Mouse (Mus musculus) embryonic facial prominence, embryonic 15.5 days (tissue): ENCODE measurements around the gene Mrgpre. TPM values are rescaled to one million over a fixed set of nuclear protein-coding genes. Genes with fewer than 3 reads are reported as not detected.

Experiments
- ATAC-seq: fragments of 200-750 bp; cut with Nextera tagmentation; 2 replicates; pipeline ENCODE4 v1.8.0; 2017; ENCODE audit warnings: low read depth, moderate TSS enrichment; ENCODE audit not compliant: insufficient number of reproducible peaks, low FRiP score, low TSS enrichment
- H3K27ac ChIP-seq: fragments of 300-500 bp; sonication (generic); replicated peaks from 2 replicates; pipeline ENCODE4 v1.5.1; 2015; ENCODE audit warnings: mild to moderate bottlenecking, inconsistent platforms
- H3K27me3 ChIP-seq: fragments of 300-500 bp; sonication (generic); 2 replicates; pipeline ENCODE4 v1.6.1; 2015; ENCODE audit warnings: inconsistent platforms
- H3K36me3 ChIP-seq: fragments of 300-500 bp; sonication (generic); 2 replicates; pipeline ENCODE4 v1.6.1; 2015; ENCODE audit warnings: mild to moderate bottlenecking, inconsistent platforms
- H3K4me1 ChIP-seq: fragments of 300-500 bp; sonication (generic); 2 replicates; pipeline ENCODE4 v1.6.1; 2015; ENCODE audit warnings: inconsistent platforms
- H3K4me2 ChIP-seq: fragments of 300-500 bp; sonication (generic); replicated peaks from 2 replicates; pipeline ENCODE4 v1.6.1; 2015; ENCODE audit warnings: mild to moderate bottlenecking, inconsistent platforms
- H3K4me3 ChIP-seq: fragments of 300-500 bp; sonication (generic); replicated peaks from 2 replicates; pipeline ENCODE4 v1.5.1; 2015; ENCODE audit warnings: mild to moderate bottlenecking, inconsistent platforms
- H3K9ac ChIP-seq: fragments of 300-500 bp; sonication (generic); 2 replicates; pipeline ENCODE4 v1.6.1; 2015; ENCODE audit warnings: inconsistent platforms
- H3K9me3 ChIP-seq: fragments of 300-500 bp; sonication (generic); replicated peaks from 2 replicates; pipeline ENCODE4 v1.6.1; 2016; ENCODE audit warnings: inconsistent platforms
- WGBS: fragments of 180-500 bp; shearing (Covaris S2); methylation state at CpG from one replicate; pipeline ENCODE4 v1.1.7; 2015; 5-methylcytosine and 5-hydroxymethylcytosine counted together
- polyA plus RNA-seq: library from polyadenylated mRNA; unstranded; fragments of >200 nt; fragmentation: Nextera tagmentation; extraction: Ambion mirVana; gene quantifications from 2 replicates; pipeline ENCODE4 v1.2.1, GENCODE M21; 2015

The Mrgpre gene
- polyA plus RNA-seq, 1 experiment from 2014 or later = 2.5 TPM

- no peak overlapping the region for H3K27ac ChIP-seq
- H3K4me3 ChIP-seq = no peak overlapping the region
- peaks cover 14% of the 10 kb centered on the region for H3K4me1 ChIP-seq
- no peaks in the 10 kb centered on the region for H3K9me3 ChIP-seq
- H3K27me3 ChIP-seq = no peaks in the 10 kb centered on the region
- peaks cover 35% of the 10 kb centered on the region for H3K36me3 ChIP-seq
- ATAC-seq = no peak
- 78% methylated on average over 4 of the region's 4 CpGs for WGBS
- H3K9ac ChIP-seq = no peak overlapping the region
- H3K4me2 ChIP-seq = no peak overlapping the region
Observed at GRCm38 (mm10) chr7:143819201-143819600, 34.9 kb upstream of the Mrgpre start.

- 44% methylated on average over 1 of the region's 1 CpGs for WGBS
- Histone ChIP-seq H3K27me3 (no peaks in the 10 kb centered on the region), H3K4me1 (no peaks in the 10 kb centered on the region), H3K27ac (no peak overlapping the region), H3K9ac (no peak overlapping the region), H3K9me3 (no peaks in the 10 kb centered on the region), H3K4me3 (no peak overlapping the region), H3K4me2 (no peak overlapping the region), H3K36me3 (peaks cover 78% of the 10 kb centered on the region)
- ATAC-seq = no peak
Observed at GRCm38 (mm10) chr7:143808909-143809308, 24.6 kb upstream of the Mrgpre start.

GRCm38 (mm10) chr7:143805199-143805624 is 20.9 kb upstream of the Mrgpre start:
- Histone ChIP-seq H3K27me3 (no peaks in the 10 kb centered on the region), H3K4me1 (no peaks in the 10 kb centered on the region), H3K4me2 (no peak overlapping the region), H3K27ac (no peak overlapping the region), H3K9ac (no peak overlapping the region), H3K9me3 (no peaks in the 10 kb centered on the region), H3K36me3 (peaks cover 72% of the 10 kb centered on the region), H3K4me3 (no peak overlapping the region)
- ATAC-seq = no peak
- 66% methylated on average over 5 of the region's 5 CpGs for WGBS

- Histone ChIP-seq H3K36me3 (peaks cover 77% of the 10 kb centered on the region), H3K9me3 (no peaks in the 10 kb centered on the region)
Observed at GRCm38 (mm10) chr7:143801195-143802065, 17.1 kb upstream of the Mrgpre start.

GRCm38 (mm10) chr7:143800770-143801169 is 16.5 kb upstream of the Mrgpre start:
- Histone ChIP-seq H3K27ac (no peak overlapping the region), H3K36me3 (peaks cover 71% of the 10 kb centered on the region), H3K9me3 (no peaks in the 10 kb centered on the region), H3K9ac (no peak overlapping the region), H3K4me1 (no peaks in the 10 kb centered on the region), H3K4me2 (no peak overlapping the region), H3K27me3 (no peaks in the 10 kb centered on the region), H3K4me3 (no peak overlapping the region)
- WGBS = 96% methylated on average over 1 of the region's 1 CpGs
- ATAC-seq = no peak

More at GRCm38 (mm10) chr7:143801195-143802065, 17.1 kb upstream of the Mrgpre start:
- Histone ChIP-seq H3K4me1 (no peaks in the 10 kb centered on the region), H3K27me3 (no peaks in the 10 kb centered on the region), H3K9ac (no peak overlapping the region), H3K4me3 (no peak overlapping the region), H3K4me2 (no peak overlapping the region), H3K27ac (no peak overlapping the region)
- WGBS = 83% methylated on average over 8 of the region's 8 CpGs
- ATAC-seq = no peak

GRCm38 (mm10) chr7:143798783-143799182 is 14.5 kb upstream of the Mrgpre start:
- Histone ChIP-seq H3K4me1 (no peaks in the 10 kb centered on the region), H3K36me3 (peaks cover 62% of the 10 kb centered on the region), H3K4me2 (no peak overlapping the region), H3K27ac (no peak overlapping the region), H3K9me3 (no peaks in the 10 kb centered on the region), H3K27me3 (no peaks in the 10 kb centered on the region), H3K9ac (no peak overlapping the region), H3K4me3 (no peak overlapping the region)
- WGBS = 91% methylated on average over 4 of the region's 4 CpGs
- no peak for ATAC-seq

- WGBS = 51% methylated on average over 4 of the region's 4 CpGs
- ATAC-seq = 0 out of 2 replicates have a peak, but pooled peaks have one; percentile 29
Observed at GRCm38 (mm10) chr7:143793121-143793520, 8.8 kb upstream of the Mrgpre start.

GRCm38 (mm10) chr7:143792336-143792985 is 8.2 kb upstream of the Mrgpre start:
- H3K27me3 ChIP-seq = no peaks in the 10 kb centered on the region
- peaks cover 14% of the 10 kb centered on the region; the same call in 1 of the 2 replicates for H3K36me3 ChIP-seq
- H3K9ac ChIP-seq = no peak overlapping the region
- no peaks in the 10 kb centered on the region for H3K4me1 ChIP-seq
- 78% methylated on average over 6 of the region's 6 CpGs for WGBS
- no peaks in the 10 kb centered on the region for H3K9me3 ChIP-seq
- H3K27ac ChIP-seq = no peak overlapping the region
- ATAC-seq = no peak
- H3K4me3 ChIP-seq = no peak overlapping the region
- H3K4me2 ChIP-seq = no peak overlapping the region

More at GRCm38 (mm10) chr7:143793121-143793520, 8.8 kb upstream of the Mrgpre start:
- Histone ChIP-seq H3K4me3 (no peak overlapping the region), H3K4me2 (no peak overlapping the region), H3K9me3 (no peaks in the 10 kb centered on the region), H3K4me1 (no peaks in the 10 kb centered on the region), H3K27me3 (no peaks in the 10 kb centered on the region), H3K36me3 (peaks cover 20% of the 10 kb centered on the region), H3K27ac (no peak overlapping the region), H3K9ac (no peak overlapping the region)

- Histone ChIP-seq H3K36me3 (no peaks in the 10 kb centered on the region; the same call in 1 of the 2 replicates), H3K4me1 (peaks cover 33% of the 10 kb centered on the region), H3K4me3 (peak overlapping the region; percentile 45), H3K4me2 (peak overlapping the region; percentile 72), H3K9me3 (no peaks in the 10 kb centered on the region), H3K27ac (peak overlapping the region; percentile 82), H3K27me3 (no peaks in the 10 kb centered on the region), H3K9ac (no peak overlapping the region)
- ATAC-seq = peak; percentile 44
- WGBS = 21% methylated on average over 6 of the region's 6 CpGs
Observed at GRCm38 (mm10) chr7:143783378-143783995, 813 bp downstream of the Mrgpre start.

GRCm38 (mm10) chr7:143777375-143777774 is 6.9 kb downstream of the Mrgpre start:
- WGBS = 43% methylated on average over 2 of the region's 2 CpGs
- no peaks in the 10 kb centered on the region for H3K4me1 ChIP-seq
- no peak overlapping the region for H3K4me2 ChIP-seq
- H3K4me3 ChIP-seq = no peak overlapping the region
- ATAC-seq = no peak
- no peak overlapping the region for H3K9ac ChIP-seq
- H3K27ac ChIP-seq = no peak overlapping the region
- H3K9me3 ChIP-seq = no peaks in the 10 kb centered on the region
- no peaks in the 10 kb centered on the region; the same call in 1 of the 2 replicates for H3K36me3 ChIP-seq
- no peaks in the 10 kb centered on the region for H3K27me3 ChIP-seq

GRCm38 (mm10) chr7:143776137-143776536 is 8.2 kb downstream of the Mrgpre start:
- no peaks in the 10 kb centered on the region; the same call in 1 of the 2 replicates for H3K36me3 ChIP-seq
- H3K9me3 ChIP-seq = no peaks in the 10 kb centered on the region
- H3K9ac ChIP-seq = no peak overlapping the region
- ATAC-seq = no peak
- H3K4me3 ChIP-seq = no peak overlapping the region
- H3K27ac ChIP-seq = no peak overlapping the region
- H3K27me3 ChIP-seq = no peaks in the 10 kb centered on the region
- no peak overlapping the region for H3K4me2 ChIP-seq
- no peaks in the 10 kb centered on the region for H3K4me1 ChIP-seq
- 21% methylated on average over 3 of the region's 3 CpGs for WGBS
